Mouse (Mus musculus): ENCODE measurements around the gene Gm36176.
A peak's percentile ranks its signal among the peaks of the same experiment; 100 is the strongest.

- TF ChIP-seq POLR2A (IDR thresholded peaks at IDR 0.05; ENCODE audit: borderline replicate concordance, insufficient read depth, low read length) (no peak), CTCF (IDR thresholded peaks at IDR 0.05; ENCODE audit: borderline replicate concordance, insufficient read depth, low read depth, low read length) (0 out of 2 replicates have a peak, but pooled peaks have one; percentile 5)
Measured at GRCm38 (mm10) chr10:77815514-77815913, 31.1 kb upstream of the Gm36176 start.

All from cerebellum, adult 2 months (tissue).